Mouse (Mus musculus) c-Kit-positive CD71-negative TER-119-negative erythroid progenitor cells, embryonic 14.5 days (primary cell): Measurements from ENCODE around the gene Gm49387.
"Not testable (repeated sequence)": the region's sequence is repeated elsewhere in the genome, so short reads cannot be mapped to it uniquely, and the experiment has no call there.

ENCODE experiments used
- DNase-seq: peaks from one replicate; pipeline ENCODE4 v3.0.0-alpha.2; 2013; ENCODE audit warnings: low read depth

The Gm49387 gene

DNA sequence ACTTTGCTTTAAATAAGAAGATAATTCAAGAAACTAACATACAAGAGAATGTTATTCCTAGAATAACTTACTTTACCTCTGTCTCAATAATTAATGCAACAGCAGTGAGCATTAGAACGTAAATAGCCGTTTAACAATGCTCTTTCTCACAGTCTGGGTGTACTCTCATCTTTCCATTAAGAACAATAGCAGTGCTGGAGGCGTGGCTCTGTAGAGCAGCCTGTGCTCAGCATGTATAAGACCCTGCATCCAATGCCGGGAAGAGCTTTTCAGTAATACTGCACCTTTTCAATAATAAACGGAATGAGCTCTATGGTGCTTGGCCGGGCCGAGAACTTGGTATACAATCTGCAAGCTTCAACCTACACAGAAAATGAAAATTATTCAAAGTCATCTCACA lies 10.0 kb downstream of the Gm49387 start:
- no peak for DNase-seq

DNA sequence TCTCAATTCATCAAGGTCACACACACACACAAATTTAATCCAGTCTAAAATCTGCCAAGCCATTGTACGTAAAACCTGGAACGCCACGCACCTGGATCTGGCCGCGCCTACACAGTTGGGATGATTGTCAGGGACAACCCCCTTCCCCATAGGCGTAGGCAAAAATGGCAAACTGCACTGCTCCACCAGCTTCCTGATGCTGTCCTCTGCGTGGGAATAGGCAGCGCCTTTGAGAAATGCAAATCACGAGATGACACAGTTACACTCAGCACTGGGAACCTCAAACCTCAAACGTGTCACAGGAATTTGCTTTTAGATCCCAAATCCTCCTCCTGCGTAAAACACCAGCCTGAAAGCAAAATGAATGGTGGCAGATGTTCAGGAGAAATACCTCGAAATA lies 17.9 kb downstream of the Gm49387 start:
- no peak for DNase-seq

DNA sequence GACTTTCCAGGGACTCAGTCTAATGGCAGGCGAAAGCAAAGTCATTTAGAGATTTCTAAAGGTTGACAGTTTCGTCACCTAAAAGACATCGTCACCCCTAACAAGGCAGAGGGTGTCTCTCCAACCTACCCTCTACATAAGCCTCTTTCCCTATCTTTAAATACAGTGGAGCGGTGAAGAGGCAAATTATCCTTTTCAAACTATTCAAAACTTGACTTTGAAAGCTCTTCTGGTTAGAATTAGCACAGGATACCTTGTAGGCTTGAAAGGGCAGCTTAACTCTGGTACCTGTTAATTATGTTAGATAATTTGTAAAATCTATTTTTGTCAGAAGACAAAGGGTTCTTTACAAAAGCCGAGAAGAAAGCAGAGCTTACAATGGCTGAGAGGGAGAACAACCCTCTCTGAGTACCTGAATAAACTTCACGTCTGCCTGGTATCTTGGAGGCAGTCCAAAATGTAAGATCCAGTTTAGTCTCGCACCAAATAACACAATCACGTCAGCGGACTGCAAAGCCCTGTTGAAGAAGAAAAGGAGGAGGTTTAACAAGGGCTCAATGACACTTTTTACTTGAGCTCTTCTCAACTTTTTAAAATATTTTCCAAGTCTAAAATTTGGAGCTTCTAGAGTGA lies 20.0 kb downstream of the Gm49387 start:
- no peak for DNase-seq

DNA sequence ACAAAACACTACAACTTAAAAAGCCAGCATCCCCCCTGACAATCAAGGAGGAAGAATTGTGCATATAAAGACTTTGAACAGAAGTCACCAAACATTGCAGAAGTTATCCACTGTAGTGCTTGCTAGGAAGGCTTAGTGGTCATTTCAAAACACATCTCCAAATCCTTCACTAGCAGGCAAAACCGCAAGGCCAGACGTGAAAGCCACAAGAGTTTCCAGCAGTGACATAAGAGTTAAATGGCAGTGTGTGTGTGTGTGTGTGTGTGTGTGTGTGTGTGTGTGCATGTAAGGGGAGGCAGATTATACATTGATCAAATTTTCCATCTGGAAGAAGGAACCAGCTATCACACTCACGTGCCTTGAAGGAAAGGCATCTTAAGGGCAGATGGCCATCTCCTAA lies 22.7 kb downstream of the Gm49387 start:
- DNase-seq, result no peak

DNA sequence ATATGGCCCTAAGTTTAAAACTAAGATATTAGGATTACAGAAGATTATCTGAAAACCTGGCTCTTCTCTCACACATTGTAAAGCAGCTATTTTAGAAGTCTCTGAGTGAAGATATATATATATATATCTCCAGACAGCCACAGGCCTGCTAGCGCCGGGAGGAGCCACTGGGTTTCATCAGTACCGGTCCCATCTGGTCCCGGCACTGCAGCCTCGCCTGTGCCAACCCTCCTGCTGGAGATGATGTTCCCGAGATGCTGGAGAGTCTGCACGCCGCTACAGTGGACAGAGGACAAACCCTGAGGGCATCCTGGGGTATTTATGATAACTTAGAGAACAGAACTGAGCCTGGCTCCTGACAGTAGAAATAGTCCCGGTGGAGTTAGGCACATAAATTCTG lies 23.5 kb downstream of the Gm49387 start:
- no peak for DNase-seq

DNA sequence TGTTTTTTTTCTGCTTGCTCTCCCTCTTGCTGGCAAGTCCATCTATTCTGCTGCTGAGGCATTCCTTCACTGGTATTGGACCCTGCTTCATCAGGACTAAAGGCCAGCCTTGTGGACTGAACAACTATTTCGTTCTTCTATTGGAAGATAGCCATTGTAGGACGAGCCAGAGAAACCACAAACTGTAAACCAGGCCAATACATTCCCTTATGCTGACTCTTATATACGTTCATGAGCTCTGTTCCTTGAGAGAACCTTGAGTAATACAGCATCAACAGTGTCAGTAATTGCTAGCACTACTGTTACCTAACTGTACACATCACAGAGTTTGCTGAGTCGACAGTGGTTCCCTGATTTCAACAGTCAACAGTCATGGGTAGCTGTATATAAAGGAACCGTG lies 27.0 kb downstream of the Gm49387 start:
- DNase-seq, result no peak

DNA sequence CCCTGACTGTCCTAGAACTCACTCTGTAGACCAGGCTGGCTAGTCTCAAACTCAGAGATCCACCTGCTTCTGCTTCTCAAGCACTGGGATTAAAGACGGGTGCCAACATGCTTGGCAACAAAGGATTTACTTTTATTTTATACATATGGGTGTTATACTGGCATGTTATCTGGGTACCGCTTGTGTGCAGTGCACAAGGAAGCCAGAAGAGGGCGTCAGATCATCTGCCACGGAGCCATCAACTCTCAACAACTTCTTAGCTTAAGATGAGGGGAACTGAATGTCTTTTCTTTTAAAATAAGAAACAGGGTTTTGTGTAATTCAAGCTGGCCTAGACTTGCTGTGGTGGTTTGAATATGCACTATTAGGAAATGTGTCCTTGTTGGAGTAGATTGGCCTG lies 28.7 kb downstream of the Gm49387 start:
- DNase-seq, result no peak

DNA sequence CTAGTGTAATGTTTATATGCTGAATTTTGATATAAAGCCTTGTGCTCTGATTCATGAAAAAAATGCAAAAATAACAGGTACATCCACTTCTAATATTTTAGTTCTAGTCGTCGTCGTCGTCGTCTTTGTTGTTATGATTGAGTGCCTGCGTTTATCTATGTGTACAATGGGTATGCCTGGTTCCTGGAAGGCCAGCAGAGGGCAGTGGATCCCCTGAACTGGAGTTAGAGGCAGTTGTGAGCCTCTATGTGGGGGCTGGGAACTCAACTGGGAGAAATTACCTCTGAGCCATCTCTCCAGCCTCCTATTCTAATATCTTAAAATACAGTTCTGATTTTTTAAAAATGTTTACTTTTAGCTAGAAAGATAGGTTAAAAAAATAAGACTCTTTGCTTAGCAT lies 35.2 kb downstream of the Gm49387 start:
- DNase-seq, result no peak

DNA sequence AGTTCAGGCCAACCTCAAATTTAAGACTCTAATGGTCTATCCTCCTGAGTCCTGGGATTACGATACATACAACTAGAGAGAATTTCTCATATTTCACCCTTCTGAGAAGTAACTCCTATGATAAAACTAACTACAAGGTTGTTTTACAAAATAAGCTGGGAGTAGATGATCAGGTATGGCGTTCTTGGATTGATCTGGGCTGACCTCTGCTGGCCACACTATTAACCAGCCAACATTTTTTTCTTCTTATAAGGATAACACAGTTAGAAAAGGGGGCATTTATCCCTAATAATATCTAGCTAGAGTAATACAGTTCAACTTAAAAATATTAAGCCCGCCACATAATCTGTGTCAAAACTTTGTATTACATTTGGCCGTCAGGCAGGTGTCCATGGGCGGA lies 35.8 kb downstream of the Gm49387 start:
- DNase-seq, result no peak

DNA sequence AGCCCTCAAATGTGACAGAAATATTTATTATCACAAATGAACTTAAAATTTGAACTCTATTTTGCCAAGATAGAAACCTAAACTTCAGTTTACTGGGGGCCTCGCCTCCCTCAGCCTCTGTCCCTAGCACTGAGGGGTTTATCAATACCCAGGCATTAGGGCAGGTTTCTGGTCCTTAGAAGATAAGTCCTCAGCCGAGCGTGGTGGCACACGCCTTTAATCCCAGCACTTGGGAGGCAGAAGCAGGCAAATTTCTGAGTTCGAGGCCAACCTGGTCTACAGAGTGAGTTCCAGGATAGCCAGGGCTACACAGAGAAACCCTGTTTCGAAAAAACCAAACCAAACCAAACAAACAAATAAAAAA lies 38.1 kb downstream of the Gm49387 start:
- DNase-seq, result not testable (repeated sequence)

DNA sequence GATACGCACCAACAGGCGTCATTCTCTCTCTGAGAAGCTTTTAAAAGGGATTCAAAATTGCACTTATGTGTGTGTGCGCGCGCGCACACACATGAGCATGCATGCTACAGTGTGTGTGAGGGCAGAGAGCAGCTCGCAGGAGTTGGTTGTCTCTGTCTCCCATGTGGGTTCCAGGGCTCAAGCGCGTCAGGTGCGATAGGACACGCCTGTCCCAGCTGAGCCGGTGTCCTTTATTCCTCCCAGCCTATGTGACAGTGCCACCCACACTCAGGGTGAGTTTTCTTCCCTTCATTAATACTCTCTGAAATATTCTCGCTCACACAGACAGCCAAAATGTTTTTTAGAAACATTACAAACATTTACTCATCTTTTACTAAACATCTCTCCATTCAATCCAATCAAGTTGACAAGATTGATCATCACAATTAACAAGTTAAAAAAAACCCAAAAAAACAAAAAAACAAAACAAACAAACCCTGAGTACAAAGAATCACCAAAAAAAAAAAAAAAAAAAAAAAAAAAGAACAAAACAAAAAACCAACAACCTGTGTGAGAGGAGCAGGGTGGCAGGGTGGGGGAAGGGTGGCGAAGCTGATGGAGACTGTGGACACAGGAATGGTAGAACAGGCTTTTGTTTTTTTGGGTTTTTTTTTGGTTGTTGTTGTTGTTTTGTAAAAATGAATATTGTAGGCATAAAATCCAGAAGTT lies 38.6 kb downstream of the Gm49387 start:
- DNase-seq, result no peak

DNA sequence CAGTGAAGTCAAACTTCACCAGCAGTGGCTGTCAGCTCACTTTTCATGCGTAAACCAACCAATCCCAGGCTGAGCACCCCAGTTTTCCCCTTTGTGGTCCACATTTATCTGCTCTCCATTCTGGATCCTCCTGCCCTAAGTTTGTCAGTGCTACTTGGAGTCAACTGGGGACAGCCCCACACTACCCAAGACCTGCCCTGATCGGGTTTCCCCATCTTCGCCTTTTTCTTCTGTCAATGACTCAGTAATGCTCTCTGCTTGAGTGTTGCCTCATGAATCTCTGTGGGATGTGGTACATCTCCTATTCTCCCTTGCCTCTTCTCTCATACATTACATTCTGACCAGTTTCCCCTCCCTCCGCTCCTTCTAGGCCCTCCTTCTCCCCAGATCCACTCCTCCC lies 43.2 kb downstream of the Gm49387 start:
- DNase-seq, result no peak

DNA sequence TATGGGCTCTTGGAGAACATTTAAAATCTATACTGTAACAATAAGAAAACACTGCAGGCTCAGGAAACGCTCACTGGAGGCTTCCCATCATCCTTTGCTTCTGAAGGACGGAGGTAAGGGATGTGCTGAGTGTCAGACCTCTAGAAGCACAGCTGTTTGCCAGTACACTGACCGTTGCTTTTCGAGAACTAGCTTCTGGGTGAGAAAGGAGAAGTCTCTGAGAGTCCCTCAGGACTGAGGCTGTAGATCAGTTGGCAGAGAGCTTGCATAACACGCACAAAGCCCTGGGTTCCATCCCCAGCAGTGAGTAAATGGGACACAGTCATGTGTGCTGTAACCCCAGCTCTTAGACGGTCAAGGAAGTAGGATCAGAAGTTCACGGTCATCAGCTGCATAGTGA lies 44.3 kb downstream of the Gm49387 start:
- no peak for DNase-seq

DNA sequence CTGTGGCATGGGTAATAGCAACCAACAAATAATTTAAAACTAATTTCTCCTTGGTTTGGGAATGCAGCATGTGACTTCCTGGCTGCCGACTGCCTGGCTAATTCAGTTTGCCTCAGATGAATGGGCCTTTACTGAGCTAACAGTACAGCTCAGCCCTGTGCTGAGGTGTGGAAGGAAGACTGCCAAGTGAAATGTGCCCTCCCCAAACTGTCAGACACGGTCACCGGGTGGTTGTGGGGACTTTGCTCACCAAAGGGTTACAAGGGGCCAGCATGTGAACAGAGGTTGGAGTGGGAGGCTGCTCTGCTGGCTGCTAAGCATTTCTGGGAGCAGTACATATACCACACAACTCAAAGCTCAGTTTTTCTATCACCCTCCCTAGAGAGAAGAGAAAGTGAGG lies 46.0 kb downstream of the Gm49387 start:
- DNase-seq, result no peak

DNA sequence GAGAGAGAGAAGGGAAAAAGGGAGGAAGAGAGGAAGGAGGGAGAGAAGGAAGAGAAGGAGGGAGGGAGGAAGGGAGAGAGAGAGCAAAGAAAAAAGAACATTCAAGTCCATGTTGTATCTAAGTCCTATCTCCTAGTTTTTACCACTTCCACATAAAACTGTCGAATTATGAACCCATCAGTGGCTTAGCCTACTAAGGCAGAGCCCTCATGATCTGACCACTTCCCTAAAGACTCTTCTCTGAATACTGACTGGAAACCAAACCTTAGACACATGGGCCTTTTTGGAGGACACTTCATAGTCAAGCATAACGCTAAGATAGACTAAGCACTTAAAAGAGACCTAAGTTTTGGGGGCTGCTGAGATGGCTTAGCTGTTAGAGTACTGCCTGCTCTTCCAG lies 47.6 kb downstream of the Gm49387 start:
- DNase-seq, result no peak

DNA sequence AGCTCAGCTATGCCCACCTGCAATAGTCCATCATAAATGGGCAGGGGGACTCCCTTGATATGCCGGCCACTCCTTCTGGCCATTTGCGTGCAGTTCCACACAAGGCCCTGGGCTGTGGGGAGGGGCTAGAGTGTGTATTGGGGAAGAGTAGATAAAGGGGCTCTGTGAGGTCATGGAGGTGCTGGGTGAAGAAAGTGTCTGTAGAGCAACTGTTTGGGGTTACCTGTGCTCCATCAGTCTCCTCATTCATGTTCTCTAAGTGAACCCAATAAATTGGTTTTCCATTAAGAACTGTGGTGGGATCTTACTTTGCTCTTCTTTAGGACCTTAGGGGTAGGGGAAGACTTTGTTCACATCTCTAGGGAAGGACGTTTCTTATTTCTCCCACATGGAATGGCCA lies 49.4 kb downstream of the Gm49387 start, which contains the start of gene Colq:
Colq (minus strand) TSS at position 101 of the 400 bp plus-strand sequence.
- no peak for DNase-seq

DNA sequence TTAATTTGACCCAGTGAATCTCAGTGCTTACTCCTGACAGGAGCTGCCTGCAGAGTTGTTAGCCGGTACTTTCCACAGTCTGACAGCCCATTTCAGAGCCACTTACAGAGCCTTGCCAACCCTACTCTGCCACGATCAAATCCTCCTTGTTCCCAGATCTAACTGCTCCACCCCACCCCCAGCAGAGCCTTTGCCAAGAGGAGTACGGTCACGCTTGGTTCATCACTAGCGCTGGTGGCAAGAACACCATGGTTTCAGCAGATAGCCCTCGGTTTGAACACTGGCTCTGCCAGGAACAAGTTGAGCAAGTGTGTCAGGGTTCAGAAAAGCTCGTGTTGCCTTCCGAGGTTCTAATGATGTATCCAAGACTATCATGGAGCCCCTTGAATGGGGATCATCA lies 54.2 kb downstream of the Gm49387 start:
- no peak for DNase-seq

DNA sequence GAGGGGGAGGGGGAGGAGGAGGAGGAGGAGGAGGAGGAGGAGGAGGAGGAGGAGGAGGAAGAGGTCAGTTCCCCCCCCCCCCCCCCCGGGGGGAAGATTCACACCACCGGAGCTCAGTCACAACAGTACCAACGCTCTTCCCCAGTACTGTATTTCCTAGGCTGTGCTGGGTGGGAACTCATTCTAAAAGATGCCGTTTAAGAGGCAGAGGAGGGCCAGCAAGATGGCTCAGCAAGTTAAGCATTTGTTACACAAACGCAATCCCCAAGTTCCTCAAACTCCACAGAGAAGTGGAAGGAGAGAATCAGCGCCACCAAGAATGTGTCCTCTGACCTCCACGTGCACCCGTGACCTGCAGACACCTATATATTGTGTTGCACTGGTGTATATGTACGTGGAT lies 57.6 kb downstream of the Gm49387 start:
- DNase-seq, result no peak

DNA sequence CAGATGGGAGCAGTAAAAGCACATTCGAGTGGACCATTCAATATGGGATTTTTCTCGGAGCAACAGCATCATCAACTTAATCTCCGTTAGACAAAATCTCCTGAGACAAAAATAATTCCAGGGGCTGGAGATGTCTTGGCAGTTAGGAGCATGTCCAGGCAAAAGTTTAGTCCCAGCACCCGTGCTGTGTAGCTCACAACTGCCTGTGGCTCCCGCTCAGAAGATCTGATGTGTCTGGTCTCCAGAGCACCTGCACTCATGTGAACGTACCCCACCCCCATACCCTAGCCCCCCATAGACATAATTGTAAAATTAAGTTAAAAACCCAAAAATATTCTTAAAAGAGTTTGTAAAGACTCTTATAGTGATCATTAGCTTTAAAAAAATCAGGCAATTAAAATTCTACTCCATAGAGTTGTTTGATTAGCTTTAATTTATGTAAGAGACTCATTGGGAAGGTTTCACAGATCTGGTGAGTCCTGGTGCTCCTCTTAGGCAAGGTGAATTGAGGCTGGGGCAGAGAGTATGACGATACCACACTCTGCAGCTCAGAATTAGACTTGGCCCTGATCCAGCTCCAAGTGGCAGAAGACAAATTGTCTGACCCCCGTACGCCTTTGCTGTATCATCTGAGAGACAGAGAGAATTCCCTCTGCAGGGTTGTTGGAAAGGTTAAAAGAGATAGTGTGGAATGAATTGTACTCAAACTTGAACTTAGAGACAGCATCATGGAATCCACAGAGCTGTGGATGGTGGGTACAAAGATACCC lies 62.5 kb downstream of the Gm49387 start:
- DNase-seq, result no peak

DNA sequence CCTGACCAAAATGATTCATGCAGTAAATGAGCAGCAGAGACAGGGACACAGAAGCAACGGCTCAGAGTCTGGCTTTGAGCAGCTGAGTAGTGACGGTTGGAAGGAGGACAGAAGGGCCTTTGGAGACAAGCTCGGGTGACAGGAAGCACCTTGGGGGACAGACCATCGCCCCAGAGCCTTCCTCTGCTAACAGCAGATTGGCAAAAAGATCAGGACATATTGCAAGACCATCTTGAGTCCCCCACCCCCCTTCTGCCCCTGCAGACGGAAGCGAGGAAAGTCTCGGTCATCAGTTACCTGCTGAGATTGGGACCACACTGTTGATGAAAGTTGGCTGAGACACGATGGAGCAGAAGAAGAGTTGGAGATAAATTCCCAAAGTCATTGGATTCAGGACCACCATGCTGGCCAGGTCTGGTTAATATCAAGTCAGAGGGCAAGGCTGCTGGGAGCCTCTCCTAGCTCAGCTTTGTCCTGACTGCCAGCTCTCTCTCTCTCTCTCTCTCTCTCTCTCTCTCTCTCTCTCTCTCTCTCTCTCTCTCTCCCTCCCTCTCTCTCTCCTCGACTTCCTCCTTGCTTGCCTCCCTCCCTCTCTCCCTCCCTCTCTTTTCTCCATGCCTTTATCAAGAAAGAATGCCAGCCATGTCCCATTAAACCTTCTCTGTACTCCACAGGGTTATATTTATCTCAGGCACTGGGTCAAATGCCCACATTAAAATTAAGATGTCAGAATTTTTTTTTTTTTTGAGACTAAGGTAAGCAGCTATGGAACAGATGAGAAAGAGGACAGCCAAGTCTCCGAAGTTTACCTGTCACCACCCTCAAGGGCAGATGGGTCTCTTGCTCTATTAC lies 63.6 kb downstream of the Gm49387 start:
- DNase-seq, result no peak

DNA sequence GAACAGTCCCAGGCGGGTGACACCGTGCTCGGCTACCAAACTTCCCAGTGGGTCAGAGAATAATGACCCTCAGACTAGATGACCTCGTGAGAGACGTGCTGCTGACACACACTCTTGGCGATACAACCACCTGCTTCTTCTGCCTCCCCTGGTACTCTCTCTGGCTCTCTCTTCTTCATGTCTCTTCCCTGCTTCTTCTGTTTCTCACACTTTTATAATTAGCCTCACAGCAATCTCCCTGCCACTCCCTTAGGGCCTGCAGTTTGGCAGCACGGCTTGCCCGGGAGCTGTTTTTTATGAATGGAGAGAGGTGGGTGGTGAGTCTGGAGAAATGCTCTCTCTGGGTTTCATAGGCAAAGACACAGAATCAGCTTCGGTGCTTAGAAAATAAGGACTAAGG lies 64.8 kb downstream of the Gm49387 start:
- DNase-seq, result no peak

DNA sequence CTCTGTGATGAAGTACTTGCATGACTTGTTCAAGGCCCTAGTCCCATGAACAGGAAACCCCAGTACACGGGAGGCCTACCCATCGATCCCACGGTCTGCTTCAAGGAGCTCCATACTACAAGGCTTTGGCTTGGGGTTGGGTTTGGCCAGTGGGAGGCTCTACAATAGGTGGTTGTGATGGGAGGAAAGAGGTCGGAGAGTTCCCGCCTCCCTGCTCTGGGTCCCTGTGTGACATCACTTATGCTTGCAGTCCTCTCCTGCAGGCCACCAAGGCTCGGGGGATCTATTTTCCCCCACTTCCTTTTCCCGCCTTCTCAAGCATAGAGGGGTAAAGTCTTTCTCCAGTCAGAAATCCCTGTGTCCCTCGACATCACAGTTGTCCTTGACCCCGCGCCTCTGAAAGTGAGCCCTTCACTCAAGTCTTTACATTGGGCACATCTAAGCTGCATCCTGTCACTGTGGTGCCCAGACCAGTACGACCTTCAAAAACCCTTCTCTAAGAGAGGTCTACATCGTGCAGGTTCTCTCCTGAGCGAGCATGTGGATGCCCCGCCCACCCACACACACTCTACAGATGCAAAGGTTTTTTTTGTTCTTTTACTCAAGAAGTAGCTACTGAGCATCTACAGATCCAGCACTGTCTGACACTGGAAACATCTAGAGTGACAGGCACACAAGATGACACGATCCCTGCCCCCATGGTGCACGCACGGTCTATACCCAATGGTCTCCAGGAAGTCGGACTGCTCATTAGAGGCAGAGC lies 65.6 kb downstream of the Gm49387 start:
- DNase-seq, result no peak
